Mouse (Mus musculus) heart, embryonic 15.5 days (tissue): ENCODE results near the gene Bcl9l. TPM values are rescaled to one million over a fixed set of nuclear protein-coding genes. Genes with fewer than 3 reads are reported as not detected.
A peak's percentile ranks its signal among the peaks of the same experiment; 100 is the strongest.

ENCODE experiments used
- ATAC-seq: fragments of 200-750 bp; cut with Nextera tagmentation; replicated peaks from 2 replicates; pipeline ENCODE4 v1.8.0; 2017; ENCODE audit warnings: low read depth, moderate TSS enrichment; ENCODE audit not compliant: insufficient number of reproducible peaks, insufficient read depth, low FRiP score
- H3K27ac ChIP-seq: fragments of 300-500 bp; sonication (generic); 2 replicates; pipeline ENCODE4 v1.5.1; 2015; ENCODE audit warnings: mild to moderate bottlenecking, inconsistent platforms
- H3K27me3 ChIP-seq: fragments of 300-500 bp; sonication (generic); 2 replicates; pipeline ENCODE4 v1.6.1; 2015; ENCODE audit warnings: inconsistent platforms
- H3K36me3 ChIP-seq: fragments of 300-500 bp; sonication (generic); 2 replicates; pipeline ENCODE4 v1.6.1; 2015; ENCODE audit warnings: mild to moderate bottlenecking, inconsistent platforms
- H3K4me1 ChIP-seq: fragments of 300-500 bp; sonication (generic); replicated peaks from 2 replicates; pipeline ENCODE4 v1.6.1; 2015; ENCODE audit warnings: inconsistent platforms
- H3K4me2 ChIP-seq: fragments of 300-500 bp; sonication (generic); 2 replicates; pipeline ENCODE4 v1.6.1; 2015; ENCODE audit warnings: inconsistent platforms, mild to moderate bottlenecking, moderate library complexity
- H3K4me3 ChIP-seq: fragments of 300-500 bp; sonication (generic); 2 replicates; pipeline ENCODE4 v1.5.1; 2015; ENCODE audit warnings: mild to moderate bottlenecking, inconsistent platforms
- H3K9ac ChIP-seq: fragments of 300-500 bp; sonication (generic); 2 replicates; pipeline ENCODE4 v1.6.1; 2015; ENCODE audit warnings: mild to moderate bottlenecking, inconsistent platforms
- H3K9me3 ChIP-seq: fragments of 300-500 bp; sonication (generic); replicated peaks from 2 replicates; pipeline ENCODE4 v1.6.1; 2016; ENCODE audit warnings: inconsistent platforms
- WGBS: fragments of 180-500 bp; shearing (Covaris S2); methylation state at CpG from one replicate; pipeline ENCODE4 v1.1.7; 2015; ENCODE audit warnings: mixed read lengths; 5-methylcytosine and 5-hydroxymethylcytosine counted together
- polyA plus RNA-seq: library from polyadenylated mRNA; unstranded; fragments of >200 nt; fragmentation: Nextera tagmentation; extraction: Ambion mirVana; gene quantifications from 2 replicates; pipeline ENCODE4 v1.2.1, GENCODE M21; 2015

Gene Bcl9l
- polyA plus RNA-seq, 1 experiment from 2014 or later = 9.1 TPM

GRCm38 (mm10) chr9:44491351-44491750 is 8.7 kb downstream of the Bcl9l start:
- H3K27me3 ChIP-seq = no peaks in the 10 kb centered on the region
- no peak overlapping the region for H3K4me2 ChIP-seq
- no peak for ATAC-seq
- H3K4me3 ChIP-seq = no peak overlapping the region
- WGBS = 67% methylated on average over 10 of the region's 10 CpGs
- H3K27ac ChIP-seq = peak overlapping the region; percentile 93; the same call in 1 of the 2 replicates
- H3K9ac ChIP-seq = no peak overlapping the region
- peaks cover 99% of the 10 kb centered on the region for H3K4me1 ChIP-seq
- H3K9me3 ChIP-seq = no peaks in the 10 kb centered on the region
- 0 out of 2 replicates have a peak, but pooled peaks cover 4% of the 10 kb centered on the region for H3K36me3 ChIP-seq

DNA sequence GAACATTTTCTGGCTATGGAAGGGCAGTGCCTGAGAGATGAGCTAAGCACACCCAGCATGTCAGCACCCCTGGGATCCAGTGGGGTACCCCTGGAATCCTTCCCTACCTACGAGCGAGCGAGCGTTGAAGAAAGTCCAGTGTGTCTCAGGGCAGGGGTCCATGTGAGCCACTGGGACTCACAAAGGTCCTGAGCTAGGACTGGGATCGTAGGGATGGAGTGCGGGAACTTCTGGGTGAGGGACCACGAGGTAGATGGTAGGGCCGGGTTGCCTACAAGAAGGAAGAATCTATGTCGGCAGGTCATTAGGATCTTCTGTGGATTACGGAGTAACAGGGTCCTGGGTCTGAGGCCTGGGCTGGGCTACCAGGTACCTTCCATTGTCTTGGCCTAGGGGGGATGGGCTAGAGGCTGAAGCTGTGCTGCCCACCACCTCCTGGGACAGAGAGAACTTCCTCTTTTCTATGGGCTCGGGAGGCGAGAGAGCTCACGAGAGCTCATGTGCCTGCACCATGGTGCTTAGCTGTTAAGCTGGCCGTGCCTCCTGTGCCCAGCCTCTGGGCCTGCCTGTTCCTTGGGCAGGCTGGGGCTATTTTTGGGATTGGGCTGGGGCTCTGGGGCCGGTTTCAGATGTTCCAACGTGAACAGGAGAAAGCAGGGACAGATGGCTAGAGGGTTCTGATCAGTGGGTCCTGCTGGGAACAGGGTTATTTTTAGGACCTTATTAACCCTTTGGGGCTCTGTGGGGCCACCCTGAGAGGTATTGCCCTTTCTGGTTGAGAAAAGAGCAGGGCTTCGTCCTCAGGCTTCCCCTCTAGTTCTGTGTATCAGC is 10.2 kb downstream of the Bcl9l start:
- Histone ChIP-seq H3K4me3 (0 out of 2 replicates have a peak overlapping the region, but pooled peaks have one; percentile 1), H3K9me3 (no peaks in the 10 kb centered on the region), H3K4me1 (peaks cover 99% of the 10 kb centered on the region), H3K27me3 (no peaks in the 10 kb centered on the region), H3K9ac (peak overlapping the region; percentile 40), H3K36me3 (0 out of 2 replicates have a peak, but pooled peaks cover 4% of the 10 kb centered on the region), H3K27ac (peak overlapping the region; percentile 93), H3K4me2 (peak overlapping the region; percentile 43)
- no peak; the same call in 1 of the 2 replicates for ATAC-seq
- 52% methylated on average over 17 of the region's 17 CpGs for WGBS

- Histone ChIP-seq H3K4me1 (peaks cover 99% of the 10 kb centered on the region), H3K9ac (peak overlapping the region; percentile 31; the same call in 1 of the 2 replicates), H3K4me3 (0 out of 2 replicates have a peak overlapping the region, but pooled peaks have one; percentile 8), H3K27me3 (no peaks in the 10 kb centered on the region), H3K36me3 (0 out of 2 replicates have a peak, but pooled peaks cover 4% of the 10 kb centered on the region), H3K9me3 (no peaks in the 10 kb centered on the region), H3K27ac (peak overlapping the region; percentile 93), H3K4me2 (peak overlapping the region; percentile 43)
- ATAC-seq = no peak
- 29% methylated on average over 11 of the region's 11 CpGs for WGBS
These were observed 11.7 kb downstream of the Bcl9l start for GRCm38 (mm10) chr9:44494261-44494862.

- H3K36me3 ChIP-seq = 0 out of 2 replicates have a peak, but pooled peaks cover 4% of the 10 kb centered on the region
- peak overlapping the region; percentile 93 for H3K27ac ChIP-seq
- ATAC-seq = no peak
- 0 out of 2 replicates have a peak overlapping the region, but pooled peaks have one; percentile 8 for H3K4me3 ChIP-seq
- no peaks in the 10 kb centered on the region for H3K9me3 ChIP-seq
- H3K4me1 ChIP-seq = peaks cover 99% of the 10 kb centered on the region
- H3K27me3 ChIP-seq = no peaks in the 10 kb centered on the region
- H3K4me2 ChIP-seq = peak overlapping the region; percentile 43
- 25% methylated on average over 9 of the region's 9 CpGs for WGBS
- H3K9ac ChIP-seq = peak overlapping the region; percentile 31; the same call in 1 of the 2 replicates
These were observed 12.5 kb downstream of the Bcl9l start for GRCm38 (mm10) chr9:44494863-44495809.

DNA sequence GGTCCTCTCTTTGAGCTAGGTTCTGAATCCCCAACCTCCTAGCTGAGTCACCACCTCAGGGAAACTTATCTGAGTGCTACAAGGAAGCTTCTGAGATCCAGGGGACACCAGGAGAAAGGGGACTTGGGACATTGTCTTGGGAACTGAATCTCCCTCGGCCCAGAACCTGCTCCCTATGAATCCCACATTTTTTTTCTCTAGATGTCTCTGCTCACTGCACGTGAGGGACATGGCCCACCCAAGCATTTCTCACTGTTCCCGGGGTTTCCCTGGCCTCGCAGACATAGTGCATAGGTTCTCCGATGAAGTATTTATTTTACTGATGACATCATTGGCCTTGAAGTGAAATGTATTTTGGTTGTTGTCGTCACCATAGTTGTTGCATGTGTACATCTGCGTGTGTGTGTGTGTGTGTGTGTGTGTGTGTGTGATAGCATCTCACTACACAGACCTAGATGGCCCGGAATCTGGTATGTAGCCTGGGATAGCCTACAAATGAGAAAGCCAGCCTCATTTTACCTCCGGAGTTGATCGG is 13.3 kb downstream of the Bcl9l start:
- H3K36me3 ChIP-seq = peaks cover 6% of the 10 kb centered on the region; the same call in 1 of the 2 replicates
- H3K4me2 ChIP-seq = no peak overlapping the region
- no peak for ATAC-seq
- H3K4me1 ChIP-seq = peaks cover 99% of the 10 kb centered on the region
- peak overlapping the region; percentile 99 for H3K27ac ChIP-seq
- WGBS = 82% methylated on average over 10 of the region's 10 CpGs
- no peak overlapping the region for H3K4me3 ChIP-seq
- no peaks in the 10 kb centered on the region for H3K9me3 ChIP-seq
- no peaks in the 10 kb centered on the region for H3K27me3 ChIP-seq
- no peak overlapping the region for H3K9ac ChIP-seq

GRCm38 (mm10) chr9:44496803-44497461 is 14.3 kb downstream of the Bcl9l start:
- H3K27me3 ChIP-seq = no peaks in the 10 kb centered on the region
- H3K36me3 ChIP-seq = peaks cover 9% of the 10 kb centered on the region; the same call in 1 of the 2 replicates
- H3K4me1 ChIP-seq = peaks cover 99% of the 10 kb centered on the region
- WGBS = 49% methylated on average over 12 of the region's 12 CpGs
- H3K27ac ChIP-seq = peak overlapping the region; percentile 99
- peak overlapping the region; percentile 89 for H3K4me2 ChIP-seq
- ATAC-seq = no peak
- H3K9ac ChIP-seq = no peak overlapping the region
- no peaks in the 10 kb centered on the region for H3K9me3 ChIP-seq
- peak overlapping the region; percentile 54; the same call in 1 of the 2 replicates for H3K4me3 ChIP-seq

- ATAC-seq = peak; percentile 8; the same call in 1 of the 2 replicates
- WGBS = 1% methylated on average over 11 of the region's 11 CpGs
- Histone ChIP-seq H3K4me3 (peak overlapping the region; percentile 54), H3K9me3 (no peaks in the 10 kb centered on the region), H3K27ac (peak overlapping the region; percentile 99), H3K9ac (peak overlapping the region; percentile 71), H3K4me2 (peak overlapping the region; percentile 89), H3K4me1 (peaks cover 96% of the 10 kb centered on the region), H3K36me3 (peaks cover 16% of the 10 kb centered on the region; the same call in 1 of the 2 replicates), H3K27me3 (no peaks in the 10 kb centered on the region)
These were observed 15.2 kb downstream of the Bcl9l start for GRCm38 (mm10) chr9:44497624-44498377.

- Histone ChIP-seq H3K4me1 (peaks cover 87% of the 10 kb centered on the region), H3K9me3 (no peaks in the 10 kb centered on the region), H3K36me3 (peaks cover 24% of the 10 kb centered on the region), H3K27me3 (no peaks in the 10 kb centered on the region), H3K4me2 (peak overlapping the region; percentile 89), H3K9ac (peak overlapping the region; percentile 71), H3K27ac (peak overlapping the region; percentile 99), H3K4me3 (peak overlapping the region; percentile 54)
- ATAC-seq = peak; percentile 85
- under 1% methylated on average over 59 of the region's 59 CpGs for WGBS
These were observed 16.1 kb downstream of the Bcl9l start for GRCm38 (mm10) chr9:44498421-44499355.
